Mouse (Mus musculus) kidney, adult 9 months (tissue): ENCODE data around the gene Stard7.

Experiments
- DNase-seq: peaks from one replicate; pipeline ENCODE4 v3.0.0; 2022

Stard7 gene

GRCm38 (mm10) chr2:127323667-127324066, 53.6 kb downstream of the Stard7 start:
- no peak for DNase-seq

- no peak for DNase-seq
Observed at GRCm38 (mm10) chr2:127324456-127324855, 54.4 kb downstream of the Stard7 start.

- no peak for DNase-seq
Observed at GRCm38 (mm10) chr2:127328090-127328851, 58.3 kb downstream of the Stard7 start.

GRCm38 (mm10) chr2:127332807-127333570, 63.0 kb downstream of the Stard7 start:
- no peak for DNase-seq

GRCm38 (mm10) chr2:127333945-127334603, 64.1 kb downstream of the Stard7 start:
- no peak for DNase-seq

- DNase-seq: no peak
Observed at GRCm38 (mm10) chr2:127335078-127335541, 65.1 kb downstream of the Stard7 start.

- DNase-seq: peak; percentile 73
Observed at GRCm38 (mm10) chr2:127335767-127336496, 65.9 kb downstream of the Stard7 start, which contains the start of gene Dusp2. Gene Dusp2, plus strand, starts transcription at chr2:127336159.

- peak; percentile 24 for DNase-seq
Observed at GRCm38 (mm10) chr2:127336497-127336832, 66.4 kb downstream of the Stard7 start.

GRCm38 (mm10) chr2:127336885-127337284, 66.9 kb downstream of the Stard7 start:
- no peak for DNase-seq

- no peak for DNase-seq
Observed at GRCm38 (mm10) chr2:127337531-127337930, 67.5 kb downstream of the Stard7 start.

GRCm38 (mm10) chr2:127338012-127338411, 68.0 kb downstream of the Stard7 start:
- no peak for DNase-seq

GRCm38 (mm10) chr2:127338416-127338815, 68.4 kb downstream of the Stard7 start, which contains the start of gene Astl:
Gene Astl, plus strand, starts transcription at chr2:127338639.
- no peak for DNase-seq

- DNase-seq: no peak
Observed at GRCm38 (mm10) chr2:127338833-127339232, 68.8 kb downstream of the Stard7 start.

GRCm38 (mm10) chr2:127339262-127339661, 69.2 kb downstream of the Stard7 start:
- no peak for DNase-seq

GRCm38 (mm10) chr2:127341159-127341558, 71.1 kb downstream of the Stard7 start:
- peak; percentile 69 for DNase-seq

- DNase-seq: no peak
Observed at GRCm38 (mm10) chr2:127346334-127346733, 76.3 kb downstream of the Stard7 start.

GRCm38 (mm10) chr2:127347147-127347985, 77.3 kb downstream of the Stard7 start:
- DNase-seq: no peak
